Mouse (Mus musculus): ENCODE data around the gene Pdgfa. TPM values are rescaled to one million over a fixed set of nuclear protein-coding genes. Genes with fewer than 3 reads are reported as not detected.

The Pdgfa gene
- polyA plus RNA-seq, 1 experiment from 2014 or later = 22.5 TPM

DNA sequence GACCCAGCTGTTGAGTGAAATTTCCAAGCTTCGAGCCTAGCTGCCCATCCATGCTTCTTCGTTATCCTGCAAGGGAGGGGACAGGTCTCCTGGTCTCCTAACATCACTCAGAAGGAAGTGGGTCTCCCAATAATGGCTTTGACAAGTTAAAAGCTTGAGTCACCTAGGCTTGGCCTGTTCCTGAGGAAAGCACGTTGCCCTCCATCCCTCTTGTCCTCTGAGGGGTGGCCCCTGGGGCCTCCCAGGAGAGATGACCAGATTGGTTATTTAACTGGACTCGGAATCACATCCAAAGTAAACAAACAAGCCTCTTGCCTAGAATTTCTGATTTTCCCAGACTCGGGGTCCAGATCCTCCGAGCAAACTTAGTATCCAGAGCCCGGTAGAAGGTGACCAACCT lies 52.6 kb downstream of the Pdgfa start:
- Histone ChIP-seq H3K36me3 (no peaks in the 10 kb centered on the region), H3K4me1 (peaks cover 39% of the 10 kb centered on the region), H3K27me3 (ENCODE audit: insufficient read depth, poor library complexity, severe bottlenecking) (no peaks in the 10 kb centered on the region), H3K9me3 (no peaks in the 10 kb centered on the region), H3K4me3 (no peak overlapping the region), H3K27ac (no peak overlapping the region)
- DNase-seq (ENCODE audit: low spot score) = no peak
- 83% methylated on average over 7 of the region's 7 CpGs for WGBS

DNA sequence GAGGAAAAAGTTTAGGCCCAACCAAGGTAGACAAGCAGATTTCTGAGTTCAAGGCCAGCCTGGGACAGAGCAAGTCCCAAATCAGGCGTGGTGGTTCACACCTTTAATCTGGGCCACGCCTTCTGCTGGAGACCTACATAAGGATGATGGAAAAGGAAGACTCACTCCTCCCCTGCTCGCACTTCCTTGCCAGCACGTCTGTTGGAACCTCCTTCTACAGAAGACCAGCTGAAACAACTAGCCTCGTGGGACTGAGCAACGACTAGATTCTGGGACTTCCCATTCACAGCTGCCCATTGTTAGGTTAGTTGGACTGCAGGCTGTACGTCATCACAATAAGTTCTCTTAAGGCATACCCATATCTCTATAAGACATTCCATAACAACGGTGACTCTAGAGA lies 55.3 kb downstream of the Pdgfa start:
- peaks cover 27% of the 10 kb centered on the region for H3K4me1 ChIP-seq
- no peak overlapping the region for H3K4me3 ChIP-seq
- no peaks in the 10 kb centered on the region for H3K36me3 ChIP-seq
- H3K27me3 ChIP-seq (ENCODE audit: insufficient read depth, poor library complexity, severe bottlenecking) = no peaks in the 10 kb centered on the region
- H3K9me3 ChIP-seq = no peaks in the 10 kb centered on the region
- 70% methylated on average over 8 of the region's 8 CpGs for WGBS
- no peak for DNase-seq (ENCODE audit: low spot score)
- H3K27ac ChIP-seq = no peak overlapping the region

DNA sequence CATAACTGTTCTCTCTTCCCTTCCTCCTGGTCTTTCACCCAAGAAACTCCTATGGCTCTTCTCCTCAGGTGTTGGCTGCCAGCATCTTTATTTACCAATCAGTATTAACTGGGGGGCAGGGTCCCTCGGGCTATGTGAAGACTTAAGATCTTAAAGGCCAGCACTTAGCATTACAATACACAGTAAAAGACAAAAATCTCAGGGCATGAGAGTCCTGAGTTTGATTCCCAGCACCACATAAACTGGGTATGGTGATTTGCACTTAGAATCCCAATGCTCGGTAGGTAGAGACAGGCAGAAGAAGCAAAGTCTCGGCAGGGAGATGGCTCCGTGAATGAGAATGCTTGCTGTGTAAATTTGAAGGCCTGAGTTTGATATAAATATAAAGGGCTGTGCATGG lies 56.6 kb downstream of the Pdgfa start:
- Histone ChIP-seq H3K4me3 (no peak overlapping the region), H3K4me1 (peaks cover 21% of the 10 kb centered on the region), H3K9me3 (no peaks in the 10 kb centered on the region), H3K36me3 (no peaks in the 10 kb centered on the region), H3K27me3 (ENCODE audit: insufficient read depth, poor library complexity, severe bottlenecking) (no peaks in the 10 kb centered on the region), H3K27ac (no peak overlapping the region)
- no peak for DNase-seq (ENCODE audit: low spot score)
- 82% methylated on average over 4 of the region's 4 CpGs for WGBS

DNA sequence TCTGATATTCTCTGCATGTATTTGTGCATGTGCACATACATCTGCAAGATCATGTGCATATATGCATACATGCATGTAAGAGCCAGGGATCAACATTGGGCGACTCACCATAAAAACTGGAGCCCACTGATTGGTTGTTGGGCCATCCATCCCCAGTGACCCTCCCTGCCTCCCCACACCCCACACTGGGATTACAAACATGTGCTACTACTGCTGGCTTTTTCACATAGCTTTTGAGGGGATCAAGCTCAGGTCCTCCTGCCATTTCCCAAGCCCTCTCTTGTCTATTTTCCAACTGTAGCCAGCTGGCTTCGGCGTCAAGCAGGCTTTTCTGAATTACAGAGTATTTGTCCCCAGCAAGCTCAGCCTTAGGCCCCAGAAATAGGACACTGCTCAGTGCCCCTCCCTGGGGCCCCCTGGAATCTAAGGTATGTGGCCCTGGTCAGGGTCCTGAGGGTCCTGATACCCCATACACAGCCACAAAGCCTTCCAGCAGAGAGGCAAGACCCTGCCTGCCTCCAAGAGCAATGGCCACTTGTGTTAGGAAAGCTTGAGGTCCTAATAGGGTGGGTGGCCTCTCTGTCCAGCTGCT lies 58.5 kb downstream of the Pdgfa start:
- WGBS = 65% methylated on average over 3 of the region's 3 CpGs
- no peak for DNase-seq (ENCODE audit: low spot score)
- H3K27ac ChIP-seq = peak overlapping the region; percentile 80; the same call in 1 of the 2 replicates

DNA sequence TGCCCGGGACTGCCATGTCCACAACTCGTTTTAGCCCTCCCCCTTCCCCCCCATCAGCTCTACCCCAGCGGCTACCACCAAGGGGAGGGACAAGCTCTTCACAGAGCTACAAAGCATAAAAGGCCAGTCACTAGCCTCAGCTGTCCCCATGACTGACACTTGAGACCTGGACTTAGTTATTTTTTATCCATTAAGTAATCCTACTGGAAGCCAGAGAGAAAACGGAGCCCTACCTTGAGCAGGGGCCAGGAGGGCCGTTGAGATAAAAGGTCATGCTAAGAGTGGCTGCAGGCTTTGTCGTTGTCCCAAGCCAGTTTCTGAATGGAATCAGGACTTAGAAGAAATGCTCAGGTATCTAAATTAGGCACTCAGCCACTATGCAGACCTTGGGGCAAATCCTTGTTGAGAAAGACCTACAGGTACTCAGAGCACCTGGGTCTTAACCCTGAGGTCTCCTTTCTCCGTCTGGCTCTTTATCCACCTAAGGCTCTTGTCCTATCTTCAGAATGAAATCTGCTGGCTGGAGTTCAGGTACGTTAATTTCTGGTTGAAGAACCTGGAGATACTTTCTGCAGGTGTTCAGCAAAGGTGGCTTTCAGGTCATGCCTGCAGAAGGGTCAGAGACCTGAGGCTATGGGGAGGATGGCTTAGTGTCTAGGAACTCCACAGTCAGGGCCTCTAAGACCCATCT lies 60.6 kb downstream of the Pdgfa start:
- H3K4me1 ChIP-seq = peaks cover 49% of the 10 kb centered on the region
- WGBS = 71% methylated on average over 8 of the region's 8 CpGs
- DNase-seq (ENCODE audit: low spot score) = no peak
- H3K27me3 ChIP-seq (ENCODE audit: insufficient read depth, poor library complexity, severe bottlenecking) = peaks cover 24% of the 10 kb centered on the region
- no peak overlapping the region for H3K4me3 ChIP-seq
- H3K9me3 ChIP-seq = no peaks in the 10 kb centered on the region
- H3K36me3 ChIP-seq = no peaks in the 10 kb centered on the region
- H3K27ac ChIP-seq = no peak overlapping the region

More for the DNA sequence above, 58.5 kb downstream of the Pdgfa start:
- Histone ChIP-seq H3K9me3 (no peaks in the 10 kb centered on the region), H3K27me3 (ENCODE audit: insufficient read depth, poor library complexity, severe bottlenecking) (0 out of 2 replicates have a peak, but pooled peaks cover 8% of the 10 kb centered on the region), H3K4me3 (no peak overlapping the region), H3K36me3 (no peaks in the 10 kb centered on the region), H3K4me1 (peaks cover 32% of the 10 kb centered on the region)

DNA sequence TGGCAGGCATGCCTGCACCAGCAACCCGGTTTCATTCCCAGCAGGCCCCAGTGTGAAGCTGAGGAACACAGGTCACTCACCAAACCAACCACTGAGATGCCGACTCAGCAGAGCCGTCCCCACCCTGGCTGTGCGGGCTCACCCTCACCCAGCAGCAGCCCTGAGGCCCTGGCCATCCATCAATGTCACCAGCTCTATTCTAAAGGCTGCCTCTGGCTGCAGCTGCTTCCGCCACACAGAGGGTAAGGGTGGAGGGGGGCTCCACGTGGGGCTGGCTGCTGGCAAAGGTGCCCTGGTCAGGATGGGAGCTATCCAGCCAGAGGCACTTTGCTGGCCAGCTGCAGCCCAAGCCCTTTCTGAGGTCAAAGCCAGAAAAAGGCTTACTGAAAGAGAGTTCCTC lies 62.6 kb downstream of the Pdgfa start:
- Histone ChIP-seq H3K4me3 (no peak overlapping the region), H3K4me1 (peaks cover 60% of the 10 kb centered on the region), H3K9me3 (no peaks in the 10 kb centered on the region), H3K27me3 (ENCODE audit: insufficient read depth, poor library complexity, severe bottlenecking) (peaks cover 44% of the 10 kb centered on the region), H3K36me3 (no peaks in the 10 kb centered on the region), H3K27ac (peak overlapping the region; percentile 4; the same call in 1 of the 2 replicates)
- DNase-seq (ENCODE audit: low spot score) = no peak
- WGBS = 19% methylated on average over 6 of the region's 6 CpGs

DNA sequence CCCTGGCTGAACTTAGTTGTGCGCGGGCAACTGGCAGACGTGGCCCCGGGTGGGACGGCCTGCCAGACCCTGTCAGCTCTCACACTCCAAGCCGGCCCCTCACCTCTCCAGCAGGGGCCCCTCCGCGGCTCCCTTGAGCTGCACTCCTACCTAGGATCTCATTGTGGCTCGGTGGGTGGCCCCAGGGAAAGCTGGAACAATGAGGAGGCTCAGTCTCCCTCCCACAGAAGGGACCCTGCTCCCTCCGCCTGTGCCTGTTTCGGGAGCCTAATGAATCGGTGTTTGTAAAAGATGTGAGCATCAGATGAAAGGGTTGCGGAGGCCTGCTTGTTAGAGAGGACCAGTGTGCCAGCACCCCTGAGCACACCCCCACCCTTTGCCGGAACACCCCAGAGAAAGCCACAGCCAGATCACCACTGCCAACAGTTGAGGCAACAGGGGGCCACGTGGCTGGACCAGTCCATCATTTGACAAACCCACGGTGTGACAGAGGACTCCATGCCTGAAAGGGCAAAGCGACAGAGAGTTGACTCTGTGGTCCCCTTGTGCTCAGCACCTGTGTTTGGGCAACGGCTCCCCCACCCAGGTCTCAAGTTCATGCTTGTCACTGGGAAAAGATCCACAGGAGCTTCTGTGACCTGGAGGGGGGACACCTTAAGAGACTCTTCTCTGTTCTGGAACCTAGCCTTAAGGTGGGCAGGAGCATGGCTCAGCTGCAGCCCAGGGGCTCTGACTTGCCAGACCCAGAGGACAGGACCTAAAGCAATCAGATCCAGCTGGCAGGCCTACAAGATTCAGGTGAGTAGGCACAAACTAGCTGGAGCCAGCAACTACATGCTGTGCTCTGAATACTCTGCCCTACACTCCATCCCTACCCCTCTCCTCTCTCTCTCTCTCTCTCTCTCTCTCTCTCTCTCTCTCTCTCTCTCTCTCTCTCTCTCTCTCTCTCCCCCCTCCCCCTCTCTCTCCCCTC lies 64.4 kb downstream of the Pdgfa start:
- H3K4me3 ChIP-seq = peak overlapping the region; percentile 38
- DNase-seq (ENCODE audit: low spot score) = no peak

DNA sequence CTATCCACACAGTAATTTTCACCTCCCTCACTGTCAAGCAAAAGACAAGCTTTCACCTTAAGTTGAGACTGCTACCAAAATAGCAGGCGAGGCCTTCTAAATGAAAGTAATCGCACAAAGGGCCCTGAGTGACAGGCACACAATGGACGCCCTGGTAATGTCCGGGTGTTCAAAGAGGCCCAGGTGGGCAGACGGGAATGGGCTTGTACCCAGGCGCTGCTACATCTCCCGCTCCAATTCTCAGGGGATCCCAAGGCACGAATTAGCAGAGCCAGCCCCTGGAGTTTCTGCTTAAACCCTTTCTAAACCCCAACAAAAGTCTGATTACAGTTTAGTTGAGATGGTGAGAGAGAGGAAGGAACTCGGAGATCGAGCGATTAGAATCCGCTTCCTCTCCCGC lies 65.3 kb downstream of the Pdgfa start:
- Histone ChIP-seq H3K36me3 (no peaks in the 10 kb centered on the region), H3K27me3 (ENCODE audit: insufficient read depth, poor library complexity, severe bottlenecking) (peaks cover 51% of the 10 kb centered on the region), H3K4me3 (peak overlapping the region; percentile 38), H3K9me3 (no peaks in the 10 kb centered on the region), H3K27ac (peak overlapping the region; percentile 63), H3K4me1 (peaks cover 45% of the 10 kb centered on the region)
- WGBS = 14% methylated on average over 13 of the region's 13 CpGs
- DNase-seq (ENCODE audit: low spot score) = no peak

More for the DNA sequence above, 64.4 kb downstream of the Pdgfa start:
- peaks cover 45% of the 10 kb centered on the region for H3K27me3 ChIP-seq (ENCODE audit: insufficient read depth, poor library complexity, severe bottlenecking)
- H3K4me1 ChIP-seq = peaks cover 45% of the 10 kb centered on the region
- WGBS = 15% methylated on average over 18 of the region's 18 CpGs
- peak overlapping the region; percentile 63 for H3K27ac ChIP-seq
- H3K36me3 ChIP-seq = no peaks in the 10 kb centered on the region
- H3K9me3 ChIP-seq = no peaks in the 10 kb centered on the region

DNA sequence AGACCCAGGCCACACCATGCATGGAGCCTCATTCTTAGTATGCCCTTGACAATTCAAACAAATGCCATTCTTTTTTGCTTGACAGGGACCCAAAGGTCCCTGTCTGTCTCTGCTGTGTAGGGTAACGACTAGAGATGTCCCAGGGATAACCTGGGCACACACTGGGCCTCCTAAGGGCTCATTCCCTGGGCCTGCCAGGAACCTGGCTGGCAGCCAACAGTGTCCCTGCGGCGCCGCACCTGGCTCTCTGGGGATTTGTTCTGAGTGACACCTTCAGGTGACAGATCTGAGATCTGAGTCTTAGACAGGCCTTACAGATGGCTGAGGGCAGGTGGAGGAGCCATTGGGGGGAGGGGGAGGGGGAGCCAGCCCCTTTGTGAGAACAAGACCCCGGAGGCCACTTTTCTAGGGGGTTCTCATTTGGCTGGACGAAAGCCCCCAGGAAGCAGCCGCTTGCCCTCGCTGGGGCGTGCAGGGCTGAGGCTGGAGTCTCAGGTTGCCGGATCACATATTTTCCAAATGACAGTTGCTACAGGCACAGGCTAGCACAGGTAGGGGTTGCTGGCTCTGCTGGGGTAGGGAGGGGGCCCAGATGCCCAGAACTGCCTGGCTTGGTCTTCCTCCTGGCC lies 67.2 kb downstream of the Pdgfa start:
- WGBS = 62% methylated on average over 10 of the region's 10 CpGs
- peaks cover 50% of the 10 kb centered on the region for H3K27me3 ChIP-seq (ENCODE audit: insufficient read depth, poor library complexity, severe bottlenecking)
- H3K27ac ChIP-seq = 0 out of 2 replicates have a peak overlapping the region, but pooled peaks have one; percentile 59
- H3K36me3 ChIP-seq = no peaks in the 10 kb centered on the region
- H3K4me1 ChIP-seq = peaks cover 38% of the 10 kb centered on the region
- no peak for DNase-seq (ENCODE audit: low spot score)
- H3K9me3 ChIP-seq = no peaks in the 10 kb centered on the region
- H3K4me3 ChIP-seq = no peak overlapping the region

Other genes with a start within 250 kb of the Pdgfa start
- gene Fam20c, start 242.9 kb downstream of the Pdgfa start, polyA plus RNA-seq (2016; fragmentation: Nextera tagmentation; extraction: Ambion mirVana) = 2.4 and 4.9 TPM in 2 replicates
- not detected in 2 replicates for gene Gm5294, start 177.3 kb downstream of the Pdgfa start, polyA plus RNA-seq (2016; fragmentation: Nextera tagmentation; extraction: Ambion mirVana)
- gene Prkar1b, start 152.6 kb upstream of the Pdgfa start, polyA plus RNA-seq (2016; fragmentation: Nextera tagmentation; extraction: Ambion mirVana) = 7.4 and 8.3 TPM in 2 replicates
- 9.5 and 12.5 TPM in 2 replicates for gene Dnaaf5, start 152.9 kb upstream of the Pdgfa start, polyA plus RNA-seq (2016; fragmentation: Nextera tagmentation; extraction: Ambion mirVana)
- gene Sun1, start 203.3 kb upstream of the Pdgfa start, polyA plus RNA-seq (2016; fragmentation: Nextera tagmentation; extraction: Ambion mirVana) = 40.3 and 43.8 TPM in 2 replicates

All from heart, embryonic 10.5 days (tissue).